Mouse (Mus musculus) limb, embryonic 11.5 days (tissue): Measurements from ENCODE around the gene P2rx4. TPM values are rescaled to one million over a fixed set of nuclear protein-coding genes. Genes with fewer than 3 reads are reported as not detected.

Source experiments
- ATAC-seq: fragments of 200-750 bp; cut with Nextera tagmentation; 2 replicates; pipeline ENCODE4 v1.8.0; 2017; ENCODE audit warnings: low read depth; ENCODE audit not compliant: insufficient number of reproducible peaks, low FRiP score, low TSS enrichment
- DNase-seq: peaks from one replicate; pipeline ENCODE4 v3.0.0-alpha.2; 2015; ENCODE audit warnings: low spot score
- H3K27ac ChIP-seq: fragments of 300-500 bp; sonication (generic); replicated peaks from 2 replicates; pipeline ENCODE4 v1.5.1; 2014; ENCODE audit warnings: low read depth, mild to moderate bottlenecking, low read length
- H3K27me3 ChIP-seq: fragments of 300-500 bp; sonication (generic); 2 replicates; pipeline ENCODE4 v1.6.1; 2014; ENCODE audit warnings: mild to moderate bottlenecking, low read length, mixed read lengths; ENCODE audit not compliant: control insufficient read depth, insufficient read depth
- H3K36me3 ChIP-seq: fragments of 300-500 bp; sonication (generic); 2 replicates; pipeline ENCODE4 v1.6.1; 2014; ENCODE audit warnings: mild to moderate bottlenecking, low read length, moderate library complexity, mixed read lengths; ENCODE audit not compliant: control insufficient read depth, insufficient read depth
- H3K4me1 ChIP-seq: fragments of 300-500 bp; sonication (generic); 2 replicates; pipeline ENCODE4 v1.6.1; 2014; ENCODE audit warnings: low read length, mixed read lengths; ENCODE audit not compliant: control insufficient read depth, insufficient read depth
- H3K4me2 ChIP-seq: fragments of 300-500 bp; sonication (generic); 2 replicates; pipeline ENCODE4 v1.6.1; 2014; ENCODE audit warnings: low read depth, mild to moderate bottlenecking, moderate library complexity; ENCODE audit not compliant: severe bottlenecking
- H3K4me3 ChIP-seq: fragments of 300-500 bp; sonication (generic); 2 replicates; pipeline ENCODE4 v1.5.1; 2014; ENCODE audit warnings: low read depth, low read length
- H3K9ac ChIP-seq: fragments of 300-500 bp; sonication (generic); 2 replicates; pipeline ENCODE4 v1.6.1; 2014; ENCODE audit warnings: mild to moderate bottlenecking, low read length
- H3K9me3 ChIP-seq: fragments of 300-500 bp; sonication (generic); 2 replicates; pipeline ENCODE4 v1.6.1; 2016; ENCODE audit warnings: low read length; ENCODE audit not compliant: control insufficient read depth
- WGBS: fragments of 180-500 bp; shearing (Covaris S2); extraction: QIAGEN DNeasy Blood & Tissue Kit; methylation state at CpG from one replicate; pipeline ENCODE4 v1.1.7; 2014; 5-methylcytosine and 5-hydroxymethylcytosine counted together
- polyA plus RNA-seq: library from polyadenylated mRNA; unstranded; fragments of >200 nt; fragmentation: Nextera tagmentation; extraction: Ambion mirVana; gene quantifications from 2 replicates; pipeline ENCODE4 v1.2.1, GENCODE M21; 2014

Gene P2rx4
- polyA plus RNA-seq, 1 experiment from 2014 or later: 4.9 TPM

DNA sequence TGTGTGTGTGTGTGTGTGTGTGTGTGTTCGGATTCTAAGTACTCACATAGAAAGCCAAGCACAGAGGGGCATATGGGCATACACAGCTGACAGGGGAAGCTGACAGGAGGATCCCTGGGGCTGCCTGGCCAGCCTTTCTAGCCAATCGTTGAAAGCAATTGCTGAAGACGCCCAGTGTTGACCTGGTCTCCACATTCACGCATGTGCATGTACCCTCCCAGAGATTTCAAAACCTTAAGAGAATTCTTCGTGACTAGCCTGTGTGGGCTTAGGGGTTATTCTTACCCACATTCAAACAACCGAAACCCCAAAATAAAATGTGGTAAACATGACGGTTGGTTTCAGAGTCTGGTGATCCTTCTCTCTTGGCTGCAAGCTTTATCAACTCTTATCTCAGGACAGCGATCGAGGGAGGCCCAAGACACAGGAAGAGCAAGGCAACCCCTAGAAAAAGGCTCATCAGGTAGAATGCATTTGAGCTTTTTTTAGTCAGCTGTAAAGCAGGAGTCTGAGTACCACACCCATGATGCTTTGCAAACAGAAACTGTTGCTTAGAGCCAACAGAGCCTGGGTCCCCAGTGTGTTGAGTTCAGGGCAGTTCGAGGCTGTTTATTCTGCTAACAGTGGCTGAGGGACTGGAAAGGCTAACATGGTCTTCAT is 9.2 kb upstream of the P2rx4 start:
- H3K36me3 ChIP-seq: no peaks in the 10 kb centered on the region
- H3K9ac ChIP-seq: no peak overlapping the region
- no peak overlapping the region for H3K4me2 ChIP-seq
- no peaks in the 10 kb centered on the region for H3K27me3 ChIP-seq
- ATAC-seq (no peak), DNase-seq (no peak)
- WGBS: 84% methylated on average over 10 of the region's 10 CpGs
- H3K9me3 ChIP-seq: no peaks in the 10 kb centered on the region
- no peak overlapping the region for H3K4me3 ChIP-seq
- H3K4me1 ChIP-seq: no peaks in the 10 kb centered on the region
- no peak overlapping the region for H3K27ac ChIP-seq

DNA sequence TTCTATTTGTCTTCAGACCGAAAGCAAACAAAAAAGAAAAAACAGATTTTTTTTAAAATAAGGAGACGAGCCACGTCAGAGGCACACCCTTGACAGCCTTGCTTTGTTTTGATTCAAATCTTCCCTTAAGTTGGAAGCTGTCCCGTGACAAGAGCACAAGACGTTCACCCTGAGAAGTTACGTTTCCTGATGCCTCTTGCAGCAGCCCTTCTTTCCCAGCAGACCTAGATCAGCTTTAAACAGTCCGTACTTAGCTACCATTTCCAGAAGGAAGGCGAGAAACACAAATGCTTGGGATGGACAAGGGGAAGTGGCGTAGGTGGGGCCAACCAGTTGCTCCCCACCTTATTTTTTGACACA is 8.7 kb upstream of the P2rx4 start:
- Histone ChIP-seq H3K4me2 (no peak overlapping the region), H3K36me3 (no peaks in the 10 kb centered on the region), H3K27ac (no peak overlapping the region), H3K4me3 (no peak overlapping the region), H3K4me1 (no peaks in the 10 kb centered on the region), H3K9ac (no peak overlapping the region), H3K27me3 (no peaks in the 10 kb centered on the region), H3K9me3 (no peaks in the 10 kb centered on the region)
- 85% methylated on average over 9 of the region's 9 CpGs for WGBS
- no peak for DNase-seq
- ATAC-seq: no peak

DNA sequence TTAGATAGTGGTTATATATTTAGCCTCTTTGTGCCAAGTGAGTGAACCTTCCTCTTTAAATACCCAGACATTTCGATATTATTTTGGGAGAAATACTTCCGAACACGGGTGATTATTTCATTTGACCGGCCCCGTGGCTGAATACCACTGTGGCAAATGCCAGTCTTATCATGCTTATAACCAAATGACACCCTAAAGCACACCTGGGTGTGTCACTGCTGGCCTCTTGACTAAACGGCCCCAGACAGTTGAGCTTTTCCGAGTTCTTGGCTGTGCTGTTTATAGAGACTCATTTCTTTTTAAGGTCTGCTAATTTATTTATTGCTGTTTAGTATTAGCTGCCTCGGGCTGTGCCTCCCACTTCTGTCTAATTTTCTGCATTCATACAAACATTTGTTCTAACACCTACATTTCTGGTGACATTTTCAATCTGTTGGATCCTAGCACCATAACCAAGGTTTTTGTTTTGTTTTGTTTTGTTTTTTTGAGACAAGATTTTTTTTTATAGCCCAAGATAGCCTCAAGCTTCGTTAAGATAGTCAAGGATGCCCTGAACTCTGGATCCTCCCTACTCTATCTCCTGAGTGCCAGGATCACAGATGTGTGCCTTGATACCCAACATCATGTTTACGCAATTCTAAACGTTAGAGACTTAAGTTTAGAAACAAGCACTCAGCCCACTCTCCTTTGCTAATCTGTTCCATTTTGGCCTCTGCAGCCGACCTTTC is 7.1 kb upstream of the P2rx4 start:
- H3K4me3 ChIP-seq: no peak overlapping the region
- H3K4me1 ChIP-seq: no peaks in the 10 kb centered on the region
- no peaks in the 10 kb centered on the region for H3K36me3 ChIP-seq
- no peak overlapping the region for H3K4me2 ChIP-seq
- 68% methylated on average over 12 of the region's 12 CpGs for WGBS
- no peaks in the 10 kb centered on the region for H3K9me3 ChIP-seq
- no peaks in the 10 kb centered on the region for H3K27me3 ChIP-seq
- DNase-seq (no peak), ATAC-seq (no peak)
- H3K27ac ChIP-seq: no peak overlapping the region
- no peak overlapping the region for H3K9ac ChIP-seq

DNA sequence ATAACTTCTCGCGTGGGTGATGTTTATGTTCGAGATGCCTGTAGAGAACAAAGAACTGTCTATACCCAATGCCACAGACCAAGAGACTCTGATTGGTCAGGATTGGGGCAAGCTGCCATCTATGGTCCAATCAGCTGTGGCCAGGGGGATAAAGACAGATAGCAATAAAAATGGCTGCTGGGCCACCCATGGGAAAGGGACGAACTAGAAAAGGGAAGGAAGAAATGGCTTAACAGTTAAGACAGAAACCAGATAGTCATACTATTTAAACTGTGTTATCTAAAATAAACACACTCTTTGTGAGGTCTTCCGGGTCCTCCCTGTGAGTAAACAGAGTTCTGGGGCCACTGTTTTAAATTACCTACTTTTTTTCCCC is 6.5 kb upstream of the P2rx4 start:
- H3K4me3 ChIP-seq: no peak overlapping the region
- no peak overlapping the region for H3K9ac ChIP-seq
- no peaks in the 10 kb centered on the region for H3K9me3 ChIP-seq
- H3K27me3 ChIP-seq: no peaks in the 10 kb centered on the region
- H3K27ac ChIP-seq: no peak overlapping the region
- H3K4me1 ChIP-seq: no peaks in the 10 kb centered on the region
- ATAC-seq (no peak), DNase-seq (no peak)
- H3K4me2 ChIP-seq: no peak overlapping the region
- no peaks in the 10 kb centered on the region for H3K36me3 ChIP-seq
- 57% methylated on average over 5 of the region's 5 CpGs for WGBS

DNA sequence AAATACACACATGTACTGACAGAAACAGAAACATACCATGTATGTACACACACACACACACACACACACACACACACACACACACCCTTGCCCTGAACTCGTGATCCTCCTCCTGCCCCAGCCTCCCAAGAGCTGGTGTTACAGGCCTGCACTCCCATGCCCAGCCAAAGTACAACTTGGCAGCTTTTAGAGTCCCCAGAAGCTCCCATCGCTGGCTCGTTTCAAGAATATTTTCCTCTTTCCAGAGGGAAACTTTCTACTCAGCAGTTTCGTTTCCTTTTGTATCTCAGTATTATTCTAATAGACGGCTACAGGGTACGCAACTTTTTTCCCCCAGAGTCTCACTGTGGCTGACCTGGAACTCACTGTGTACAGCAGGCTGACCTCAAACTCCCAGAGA is 5.2 kb upstream of the P2rx4 start:
- H3K36me3 ChIP-seq: no peaks in the 10 kb centered on the region
- no peaks in the 10 kb centered on the region for H3K27me3 ChIP-seq
- no peaks in the 10 kb centered on the region for H3K9me3 ChIP-seq
- H3K4me2 ChIP-seq: no peak overlapping the region
- no peak overlapping the region for H3K9ac ChIP-seq
- WGBS: 83% methylated on average over 6 of the region's 6 CpGs
- no peaks in the 10 kb centered on the region for H3K4me1 ChIP-seq
- H3K4me3 ChIP-seq: no peak overlapping the region
- DNase-seq (no peak), ATAC-seq (no peak)
- H3K27ac ChIP-seq: no peak overlapping the region

DNA sequence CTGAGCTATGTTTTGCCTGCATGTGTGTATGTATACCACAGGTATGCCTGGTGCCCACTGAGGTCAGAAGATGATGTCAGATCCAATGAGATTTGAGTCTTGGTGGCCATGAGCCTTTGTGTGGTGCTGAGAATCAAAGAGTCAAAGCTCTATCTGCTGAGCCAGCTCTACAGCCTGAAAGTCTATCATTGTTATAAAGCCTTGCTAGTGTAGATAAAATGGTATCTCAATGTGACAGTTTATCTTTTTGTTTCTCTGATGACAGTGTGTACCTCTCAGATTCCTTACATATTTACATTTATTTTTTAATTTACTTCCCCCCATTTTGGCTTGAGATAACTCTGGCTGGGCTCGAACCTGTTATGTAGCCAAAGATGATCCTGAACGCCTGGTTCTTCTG is 3.8 kb upstream of the P2rx4 start:
- H3K9me3 ChIP-seq: no peaks in the 10 kb centered on the region
- no peak overlapping the region for H3K4me2 ChIP-seq
- WGBS: 83% methylated on average over 2 of the region's 2 CpGs
- no peak overlapping the region for H3K4me3 ChIP-seq
- ATAC-seq (no peak), DNase-seq (no peak)
- no peak overlapping the region for H3K9ac ChIP-seq
- H3K27ac ChIP-seq: no peak overlapping the region
- no peaks in the 10 kb centered on the region for H3K36me3 ChIP-seq
- H3K27me3 ChIP-seq: no peaks in the 10 kb centered on the region
- H3K4me1 ChIP-seq: no peaks in the 10 kb centered on the region

DNA sequence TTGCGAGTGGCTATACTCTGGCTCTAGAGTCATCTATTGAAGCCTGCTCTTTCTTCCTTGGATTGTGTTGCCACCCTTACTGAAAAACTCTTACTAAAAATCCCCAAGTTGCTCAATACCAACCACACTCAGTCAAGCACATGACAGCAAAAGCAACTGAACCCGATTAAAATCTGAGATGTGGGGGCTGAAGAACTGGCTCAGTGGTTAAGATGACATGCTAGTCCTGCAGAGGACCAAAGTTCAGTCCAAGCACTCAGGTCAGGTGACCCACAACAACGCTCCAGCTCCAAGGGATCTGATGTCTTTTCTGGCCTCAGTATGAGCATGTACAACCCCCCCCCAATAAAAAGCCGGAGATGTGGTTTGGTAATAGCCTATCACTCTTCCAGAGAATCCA is 2.8 kb upstream of the P2rx4 start:
- Histone ChIP-seq H3K36me3 (no peaks in the 10 kb centered on the region), H3K9ac (no peak overlapping the region), H3K4me1 (no peaks in the 10 kb centered on the region), H3K27ac (no peak overlapping the region), H3K9me3 (no peaks in the 10 kb centered on the region), H3K27me3 (no peaks in the 10 kb centered on the region), H3K4me2 (no peak overlapping the region), H3K4me3 (no peak overlapping the region)
- ATAC-seq: no peak
- WGBS: 88% methylated on average over 4 of the region's 4 CpGs
- no peak for DNase-seq

DNA sequence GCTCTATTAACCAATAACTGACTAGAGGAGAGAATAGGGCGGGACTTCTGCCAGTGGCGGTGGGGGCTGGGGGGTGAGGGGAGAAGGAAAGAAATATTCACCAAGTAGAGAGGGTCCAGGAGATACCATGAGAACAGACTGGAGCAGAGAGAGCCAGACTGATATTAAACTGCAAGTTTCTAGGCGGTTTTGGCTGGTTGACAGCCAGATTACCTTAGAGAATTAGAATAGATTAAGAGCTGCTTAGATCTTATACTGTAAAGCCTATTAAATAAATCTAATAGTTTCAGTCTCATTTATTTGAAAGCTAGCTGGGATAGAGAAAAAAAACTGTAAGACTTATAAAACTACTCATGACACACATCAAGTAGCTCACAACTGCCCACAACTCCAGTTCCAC is 2.2 kb upstream of the P2rx4 start:
- Histone ChIP-seq H3K4me3 (no peak overlapping the region), H3K27ac (no peak overlapping the region), H3K27me3 (no peaks in the 10 kb centered on the region), H3K4me1 (no peaks in the 10 kb centered on the region), H3K9ac (no peak overlapping the region), H3K4me2 (no peak overlapping the region), H3K36me3 (no peaks in the 10 kb centered on the region), H3K9me3 (no peaks in the 10 kb centered on the region)
- DNase-seq (no peak), ATAC-seq (no peak)
- WGBS: 82% methylated on average over 3 of the region's 3 CpGs

DNA sequence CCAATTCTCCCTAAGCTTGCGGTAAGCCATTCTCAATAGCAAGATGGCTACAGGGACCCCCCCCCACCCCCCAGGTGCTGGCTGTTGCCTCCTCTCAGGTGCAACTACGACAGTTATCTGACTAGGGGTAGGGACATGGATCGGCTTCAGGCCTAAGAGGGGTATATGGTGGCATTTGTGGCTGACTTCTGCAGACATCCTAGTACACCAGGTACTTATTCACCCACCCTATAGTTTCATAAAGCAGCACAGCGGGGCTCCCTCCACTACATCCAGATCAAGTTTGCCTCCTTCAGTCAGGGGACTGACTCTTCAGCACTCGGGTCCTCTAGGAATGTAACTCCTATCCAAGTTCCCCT is 448 bp upstream of the P2rx4 start:
- H3K4me1 ChIP-seq: no peaks in the 10 kb centered on the region
- DNase-seq (no peak), ATAC-seq (no peak)
- no peaks in the 10 kb centered on the region for H3K9me3 ChIP-seq
- H3K36me3 ChIP-seq: no peaks in the 10 kb centered on the region
- H3K27me3 ChIP-seq: no peaks in the 10 kb centered on the region
- 43% methylated on average over 5 of the region's 5 CpGs for WGBS
- H3K4me2 ChIP-seq: peak overlapping the region; percentile 70
- peak overlapping the region; percentile 17 for H3K9ac ChIP-seq
- H3K27ac ChIP-seq: no peak overlapping the region
- peak overlapping the region; percentile 51 for H3K4me3 ChIP-seq
